Mouse (Mus musculus): ENCODE data around the gene Des.

Gene Des

GRCm38 (mm10) chr1:75360112-75361031 lies at the start of gene Des:
Gene Des (plus strand): TSS chr1:75360329.
- DNase-seq (ENCODE audit: low read depth), result no peak

GRCm38 (mm10) chr1:75311694-75312093 lies 48.4 kb upstream of the Des start:
- no peak for DNase-seq (ENCODE audit: low read depth)

- DNase-seq (ENCODE audit: low read depth), result no peak
Measured at GRCm38 (mm10) chr1:75315011-75315410, 45.1 kb upstream of the Des start.

GRCm38 (mm10) chr1:75315456-75316365 lies 44.4 kb upstream of the Des start:
- DNase-seq (ENCODE audit: low read depth), result no peak

GRCm38 (mm10) chr1:75316861-75317240 lies 43.3 kb upstream of the Des start:
- DNase-seq (ENCODE audit: low read depth), result peak; percentile 36

- peak; percentile 100 for DNase-seq (ENCODE audit: low read depth)
Measured at GRCm38 (mm10) chr1:75317241-75318201, 42.6 kb upstream of the Des start, which contains the start of gene Dnpep. Gene Dnpep (minus strand): TSS chr1:75317990.

GRCm38 (mm10) chr1:75318301-75318700 lies 41.8 kb upstream of the Des start:
- DNase-seq (ENCODE audit: low read depth), result no peak

GRCm38 (mm10) chr1:75318736-75319135 lies 41.4 kb upstream of the Des start:
- DNase-seq (ENCODE audit: low read depth), result no peak

GRCm38 (mm10) chr1:75319166-75319565 lies 41.0 kb upstream of the Des start:
- no peak for DNase-seq (ENCODE audit: low read depth)

GRCm38 (mm10) chr1:75327461-75327860 lies 32.7 kb upstream of the Des start:
- no peak for DNase-seq (ENCODE audit: low read depth)

- no peak for DNase-seq (ENCODE audit: low read depth)
Measured at GRCm38 (mm10) chr1:75331271-75331670, 28.9 kb upstream of the Des start.

- DNase-seq (ENCODE audit: low read depth), result no peak
Measured at GRCm38 (mm10) chr1:75336461-75336860, 23.7 kb upstream of the Des start.

- no peak for DNase-seq (ENCODE audit: low read depth)
Measured at GRCm38 (mm10) chr1:75337097-75337496, 23.0 kb upstream of the Des start.

- DNase-seq (ENCODE audit: low read depth), result peak; percentile 26
Measured at GRCm38 (mm10) chr1:75338091-75338694, 21.9 kb upstream of the Des start.

- no peak for DNase-seq (ENCODE audit: low read depth)
Measured at GRCm38 (mm10) chr1:75339337-75339736, 20.8 kb upstream of the Des start.

GRCm38 (mm10) chr1:75340519-75340918 lies 19.6 kb upstream of the Des start:
- DNase-seq (ENCODE audit: low read depth), result no peak

GRCm38 (mm10) chr1:75342874-75343416 lies 17.2 kb upstream of the Des start:
- peak; percentile 38 for DNase-seq (ENCODE audit: low read depth)

GRCm38 (mm10) chr1:75344291-75345035 lies 15.7 kb upstream of the Des start:
- no peak for DNase-seq (ENCODE audit: low read depth)

- no peak for DNase-seq (ENCODE audit: low read depth)
Measured at GRCm38 (mm10) chr1:75345036-75345935, 14.8 kb upstream of the Des start.
